Mouse (Mus musculus): ENCODE results near the gene Eif3g. TPM values are rescaled to one million over a fixed set of nuclear protein-coding genes. Genes with fewer than 3 reads are reported as not detected.

The Eif3g gene
- polyA plus RNA-seq, 1 experiment from 2014 or later = 314 TPM

GRCm38 (mm10) chr9:20891339-20892103, 6.9 kb downstream of the Eif3g start:
- Histone ChIP-seq H3K9me3 (ENCODE audit: control insufficient read depth, low read length) (no peaks in the 10 kb centered on the region), H3K27ac (ENCODE audit: low read depth) (no peak overlapping the region), H3K4me3 (ENCODE audit: low read depth, low read length) (no peak overlapping the region), H3K4me2 (ENCODE audit: low read length) (no peak overlapping the region), H3K36me3 (ENCODE audit: control insufficient read depth, insufficient read depth, low read length) (peaks cover 73% of the 10 kb centered on the region), H3K27me3 (replicated peaks; ENCODE audit: control insufficient read depth, insufficient read depth, low read length) (no peaks in the 10 kb centered on the region), H3K9ac (ENCODE audit: low read length) (no peak overlapping the region), H3K4me1 (replicated peaks; ENCODE audit: control insufficient read depth, insufficient read depth, low read length) (0 out of 2 replicates have a peak, but pooled peaks cover 3% of the 10 kb centered on the region)
- no peak for ATAC-seq (replicated peaks; ENCODE audit: low FRiP score, low TSS enrichment, low read depth)
- no peak for DNase-seq (ENCODE audit: low spot score)
- WGBS = 74% methylated on average over 26 of the region's 26 CpGs

- Histone ChIP-seq H3K9ac (ENCODE audit: low read length) (no peak overlapping the region), H3K27me3 (replicated peaks; ENCODE audit: control insufficient read depth, insufficient read depth, low read length) (no peaks in the 10 kb centered on the region), H3K4me2 (ENCODE audit: low read length) (no peak overlapping the region), H3K36me3 (ENCODE audit: control insufficient read depth, insufficient read depth, low read length) (peaks cover 62% of the 10 kb centered on the region), H3K4me1 (replicated peaks; ENCODE audit: control insufficient read depth, insufficient read depth, low read length) (0 out of 2 replicates have a peak, but pooled peaks cover 3% of the 10 kb centered on the region), H3K9me3 (ENCODE audit: control insufficient read depth, low read length) (no peaks in the 10 kb centered on the region), H3K27ac (ENCODE audit: low read depth) (no peak overlapping the region), H3K4me3 (ENCODE audit: low read depth, low read length) (no peak overlapping the region)
- WGBS = 91% methylated on average over 5 of the region's 5 CpGs
- ATAC-seq (replicated peaks; ENCODE audit: low FRiP score, low TSS enrichment, low read depth) (no peak), DNase-seq (ENCODE audit: low spot score) (no peak)
Measured at GRCm38 (mm10) chr9:20890411-20890810, 8.0 kb downstream of the Eif3g start.

- no peak for DNase-seq (ENCODE audit: low spot score)
- peaks cover 52% of the 10 kb centered on the region for H3K36me3 ChIP-seq (ENCODE audit: control insufficient read depth, insufficient read depth, low read length)
- no peak overlapping the region for H3K27ac ChIP-seq (ENCODE audit: low read depth)
- peak overlapping the region; percentile 75 for H3K4me2 ChIP-seq (ENCODE audit: low read length)
- H3K27me3 ChIP-seq (replicated peaks; ENCODE audit: control insufficient read depth, insufficient read depth, low read length) = no peaks in the 10 kb centered on the region
- H3K9ac ChIP-seq (ENCODE audit: low read length) = 0 out of 2 replicates have a peak overlapping the region, but pooled peaks have one; percentile 3
- no peaks in the 10 kb centered on the region for H3K9me3 ChIP-seq (ENCODE audit: control insufficient read depth, low read length)
- 0 out of 2 replicates have a peak, but pooled peaks cover 3% of the 10 kb centered on the region for H3K4me1 ChIP-seq (replicated peaks; ENCODE audit: control insufficient read depth, insufficient read depth, low read length)
- 85% methylated on average over 29 of the region's 29 CpGs for WGBS
- H3K4me3 ChIP-seq (ENCODE audit: low read depth, low read length) = peak overlapping the region; percentile 65
- ATAC-seq (replicated peaks; ENCODE audit: low FRiP score, low TSS enrichment, low read depth) = no peak
Measured at GRCm38 (mm10) chr9:20889185-20890141, 9.0 kb downstream of the Eif3g start.

GRCm38 (mm10) chr9:20888386-20888765, 10.0 kb downstream of the Eif3g start:
- Histone ChIP-seq H3K9ac (ENCODE audit: low read length) (peak overlapping the region; percentile 88), H3K36me3 (ENCODE audit: control insufficient read depth, insufficient read depth, low read length) (peaks cover 41% of the 10 kb centered on the region), H3K27ac (ENCODE audit: low read depth) (peak overlapping the region; percentile 94), H3K4me2 (ENCODE audit: low read length) (peak overlapping the region; percentile 75), H3K9me3 (ENCODE audit: control insufficient read depth, low read length) (no peaks in the 10 kb centered on the region), H3K27me3 (replicated peaks; ENCODE audit: control insufficient read depth, insufficient read depth, low read length) (no peaks in the 10 kb centered on the region), H3K4me3 (ENCODE audit: low read depth, low read length) (peak overlapping the region; percentile 65), H3K4me1 (replicated peaks; ENCODE audit: control insufficient read depth, insufficient read depth, low read length) (0 out of 2 replicates have a peak, but pooled peaks cover 3% of the 10 kb centered on the region)
- ATAC-seq (replicated peaks; ENCODE audit: low FRiP score, low TSS enrichment, low read depth) (no peak), DNase-seq (ENCODE audit: low spot score) (no peak)
- 0% methylated on average over 30 of the region's 30 CpGs for WGBS

GRCm38 (mm10) chr9:20887704-20888385, 10.6 kb downstream of the Eif3g start, which contains the start of gene Ppan:
Ppan (plus strand) TSS chr9:20888175.
- Histone ChIP-seq H3K4me2 (ENCODE audit: low read length) (peak within 1 kb of the TSS; percentile 75), H3K27me3 (replicated peaks; ENCODE audit: control insufficient read depth, insufficient read depth, low read length) (no peaks in the 10 kb centered on the region), H3K9ac (ENCODE audit: low read length) (peak within 1 kb of the TSS; percentile 88), H3K4me1 (replicated peaks; ENCODE audit: control insufficient read depth, insufficient read depth, low read length) (0 out of 2 replicates have a peak, but pooled peaks cover 3% of the 10 kb centered on the region), H3K9me3 (ENCODE audit: control insufficient read depth, low read length) (no peaks in the 10 kb centered on the region), H3K27ac (ENCODE audit: low read depth) (peak within 1 kb of the TSS; percentile 94), H3K4me3 (ENCODE audit: low read depth, low read length) (peak within 1 kb of the TSS; percentile 65), H3K36me3 (ENCODE audit: control insufficient read depth, insufficient read depth, low read length) (peaks cover 36% of the 10 kb centered on the region)
- DNase-seq (ENCODE audit: low spot score) = peak; percentile 95
- peak; percentile 95 for ATAC-seq (replicated peaks; ENCODE audit: low FRiP score, low TSS enrichment, low read depth)
- WGBS = under 1% methylated on average over 41 of the region's 43 CpGs

- H3K36me3 ChIP-seq (ENCODE audit: control insufficient read depth, insufficient read depth, low read length) = peaks cover 30% of the 10 kb centered on the region
- no peak overlapping the region for H3K9ac ChIP-seq (ENCODE audit: low read length)
- no peak overlapping the region for H3K4me3 ChIP-seq (ENCODE audit: low read depth, low read length)
- H3K27me3 ChIP-seq (replicated peaks; ENCODE audit: control insufficient read depth, insufficient read depth, low read length) = no peaks in the 10 kb centered on the region
- WGBS = 93% methylated on average over 6 of the region's 6 CpGs
- 0 out of 2 replicates have a peak, but pooled peaks cover 3% of the 10 kb centered on the region for H3K4me1 ChIP-seq (replicated peaks; ENCODE audit: control insufficient read depth, insufficient read depth, low read length)
- DNase-seq (ENCODE audit: low spot score) = no peak
- H3K9me3 ChIP-seq (ENCODE audit: control insufficient read depth, low read length) = no peaks in the 10 kb centered on the region
- no peak overlapping the region; the same call in 1 of the 2 replicates for H3K27ac ChIP-seq (ENCODE audit: low read depth)
- peak overlapping the region; percentile 75 for H3K4me2 ChIP-seq (ENCODE audit: low read length)
- ATAC-seq (replicated peaks; ENCODE audit: low FRiP score, low TSS enrichment, low read depth) = no peak
Measured at GRCm38 (mm10) chr9:20887191-20887590, 11.2 kb downstream of the Eif3g start.

- H3K4me3 ChIP-seq (ENCODE audit: low read depth, low read length) = no peak overlapping the region
- H3K4me2 ChIP-seq (ENCODE audit: low read length) = no peak overlapping the region
- no peaks in the 10 kb centered on the region for H3K27me3 ChIP-seq (replicated peaks; ENCODE audit: control insufficient read depth, insufficient read depth, low read length)
- WGBS = 95% methylated on average over 2 of the region's 2 CpGs
- no peaks in the 10 kb centered on the region for H3K9me3 ChIP-seq (ENCODE audit: control insufficient read depth, low read length)
- peaks cover 23% of the 10 kb centered on the region for H3K36me3 ChIP-seq (ENCODE audit: control insufficient read depth, insufficient read depth, low read length)
- DNase-seq (ENCODE audit: low spot score) (no peak), ATAC-seq (replicated peaks; ENCODE audit: low FRiP score, low TSS enrichment, low read depth) (no peak)
- H3K27ac ChIP-seq (ENCODE audit: low read depth) = no peak overlapping the region
- 0 out of 2 replicates have a peak, but pooled peaks cover 3% of the 10 kb centered on the region for H3K4me1 ChIP-seq (replicated peaks; ENCODE audit: control insufficient read depth, insufficient read depth, low read length)
- no peak overlapping the region for H3K9ac ChIP-seq (ENCODE audit: low read length)
Measured at GRCm38 (mm10) chr9:20886563-20886962, 11.9 kb downstream of the Eif3g start.

Data from intestine, embryonic 14.5 days (tissue).